Mouse (Mus musculus) G1E-ER4 (cell line): ENCODE measurements around the gene Hsd17b1. TPM values are rescaled to one million over a fixed set of nuclear protein-coding genes. Genes with fewer than 3 reads are reported as not detected.

ENCODE experiments used
- GATA1 ChIP-seq: IDR thresholded peaks from one replicate; pipeline ENCODE4 v1.8.0; 2012; ENCODE audit warnings: low read length, inconsistent platforms
- polyA plus RNA-seq: library from polyadenylated mRNA; stranded (reverse); fragments of >175 nt; gene quantifications from 2 replicates; pipeline ENCODE4 v1.2.3, GENCODE M21; 2012

The Hsd17b1 gene
- polyA plus RNA-seq, 1 experiment = 0.06 TPM

DNA sequence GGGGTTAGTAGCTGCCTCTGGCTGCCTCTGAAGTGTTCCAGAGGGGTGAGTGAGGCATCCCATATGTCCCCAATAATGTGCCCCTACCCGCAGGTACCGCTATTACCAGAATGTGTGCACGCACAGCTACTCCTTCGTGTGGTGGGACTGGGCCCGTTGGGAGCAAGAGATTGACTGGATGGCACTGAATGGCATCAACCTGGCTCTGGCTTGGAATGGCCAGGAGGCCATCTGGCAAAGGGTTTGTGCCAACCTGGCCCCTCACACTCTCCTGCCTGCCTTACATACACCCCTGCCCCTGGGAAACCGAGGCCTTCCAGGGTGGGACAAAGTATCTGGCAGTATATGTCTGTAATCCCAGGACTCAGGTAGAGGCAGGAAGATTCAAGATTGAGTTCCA lies 7.2 kb upstream of the Hsd17b1 start:
- TF ChIP-seq GATA1 = no peak

DNA sequence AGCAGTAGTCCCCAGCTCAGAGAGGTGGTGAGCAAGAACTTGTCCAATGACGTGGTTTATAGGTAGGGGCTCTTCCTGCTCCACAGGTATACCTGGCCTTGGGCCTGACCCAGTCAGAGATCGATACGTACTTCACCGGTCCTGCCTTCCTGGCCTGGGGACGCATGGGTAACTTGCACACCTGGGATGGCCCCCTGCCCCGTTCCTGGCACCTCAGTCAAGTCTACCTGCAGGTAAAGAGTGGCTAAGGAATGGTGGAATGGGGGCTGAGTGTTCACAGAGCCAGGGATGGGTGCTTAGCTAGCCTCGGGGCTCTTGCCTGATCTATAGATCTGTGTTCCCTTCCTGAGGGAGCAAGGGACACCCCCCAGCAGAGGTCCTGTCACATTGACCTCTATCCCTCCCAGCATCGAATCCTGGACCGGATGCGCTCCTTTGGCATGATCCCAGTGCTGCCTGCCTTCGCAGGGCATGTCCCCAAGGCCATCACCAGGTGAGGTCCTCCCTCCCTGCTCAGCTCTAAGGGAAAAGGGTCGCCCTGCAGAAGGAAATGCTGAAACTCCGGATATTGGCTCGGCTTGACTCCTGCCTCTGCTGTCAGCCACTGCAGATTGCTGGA lies 6.3 kb upstream of the Hsd17b1 start:
- no peak for TF ChIP-seq GATA1

DNA sequence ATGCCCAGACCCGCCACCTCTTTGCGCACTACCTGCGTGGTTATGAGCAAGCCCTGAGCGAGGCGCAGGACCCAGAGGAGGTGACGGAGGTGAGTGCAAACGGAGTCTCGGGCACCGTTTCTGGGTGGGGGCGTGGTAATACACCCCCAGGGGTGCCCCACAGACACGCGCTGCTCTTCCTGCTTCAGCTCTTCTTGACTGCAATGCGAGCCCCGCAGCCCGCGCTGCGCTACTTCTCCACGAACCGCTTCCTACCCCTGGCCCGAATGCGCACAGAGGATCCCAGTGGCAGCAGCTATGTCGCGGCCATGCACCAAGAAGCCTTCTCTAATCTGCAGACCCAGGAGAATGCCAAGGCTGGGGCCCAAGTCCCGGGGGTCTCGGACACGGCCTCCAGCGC lies 1.5 kb downstream of the Hsd17b1 start:
- no peak for TF ChIP-seq GATA1

DNA sequence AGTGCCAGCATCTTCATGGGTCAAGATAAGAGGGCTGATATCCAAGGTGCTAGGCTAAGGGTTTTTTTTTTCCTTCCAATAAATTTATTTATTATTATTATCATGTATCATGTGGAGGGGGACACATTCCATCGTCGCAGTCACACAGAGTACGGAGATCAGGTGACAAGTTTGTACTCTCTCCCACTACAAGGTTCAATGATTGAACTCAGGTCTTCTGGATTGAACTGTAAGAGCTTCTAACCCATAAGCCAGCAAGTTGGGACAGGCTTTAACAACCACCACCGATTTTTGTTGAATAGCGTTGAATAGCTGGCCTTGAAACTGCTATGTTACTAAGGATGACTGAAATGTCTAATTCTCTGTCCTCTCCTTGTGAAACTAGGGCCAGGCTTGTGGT lies 2.2 kb downstream of the Hsd17b1 start:
- no peak for TF ChIP-seq GATA1

DNA sequence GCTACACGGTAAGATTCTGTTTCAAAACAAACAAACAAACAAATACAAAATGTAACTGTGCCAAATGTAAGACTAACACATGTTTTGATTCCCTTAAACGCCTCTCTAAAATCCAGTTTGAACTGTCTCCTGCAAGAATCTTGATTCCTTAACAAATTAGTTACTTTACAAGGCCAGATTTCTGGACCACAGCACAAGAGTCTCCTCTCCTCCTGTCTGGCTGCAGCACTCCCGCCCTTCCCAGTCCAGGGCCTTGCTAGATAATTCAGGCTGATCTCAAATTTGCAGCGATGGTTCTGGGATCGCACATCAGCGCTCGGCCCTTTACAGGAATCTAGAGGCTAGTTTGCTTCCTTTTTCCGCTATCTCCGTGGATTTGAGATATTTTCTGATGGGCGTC lies 3.4 kb downstream of the Hsd17b1 start:
- no peak for TF ChIP-seq GATA1

DNA sequence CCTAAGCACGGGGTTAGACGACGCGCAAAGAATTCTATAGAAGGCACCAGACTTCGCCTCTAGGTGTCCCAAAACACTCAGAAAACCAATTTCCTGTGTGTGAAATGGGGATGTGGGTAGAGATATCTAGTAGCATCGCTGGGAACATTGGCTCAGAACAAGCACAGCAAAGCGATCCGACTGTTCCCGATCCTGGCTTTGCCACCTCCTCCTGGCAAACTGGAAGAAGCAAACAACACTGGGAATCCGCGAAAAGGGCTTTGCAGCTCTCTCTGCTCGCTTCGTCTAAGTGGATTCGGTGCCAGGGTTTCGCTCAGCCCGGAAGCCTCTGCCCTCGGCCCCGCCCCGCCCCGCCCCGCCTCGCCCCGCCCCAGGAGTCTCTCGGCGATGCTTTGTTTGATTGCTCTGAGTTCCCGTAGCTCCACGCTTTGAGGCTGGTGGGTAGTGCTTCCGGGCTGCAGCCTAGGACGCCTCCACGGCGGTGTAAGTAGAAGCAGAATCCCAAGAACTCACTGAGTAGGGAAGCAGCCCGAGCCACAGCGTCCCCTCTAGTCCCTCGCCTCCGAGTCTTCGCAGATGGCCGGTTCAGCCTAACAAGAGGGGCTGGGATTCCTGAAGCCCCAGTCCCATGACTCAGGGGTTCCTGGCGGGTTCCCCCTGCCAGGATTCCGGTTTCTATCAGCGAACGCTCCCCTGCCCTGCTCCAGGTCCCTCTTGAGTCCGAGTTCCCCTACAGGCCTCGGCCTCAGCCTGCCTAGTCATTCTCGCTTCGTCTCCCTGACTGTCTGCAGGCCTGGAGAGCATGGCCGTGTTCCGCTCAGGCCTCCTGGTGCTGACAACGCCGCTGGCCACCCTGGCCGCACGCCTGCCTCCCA lies 4.2 kb downstream of the Hsd17b1 start, which contains the start of gene Coasy:
Gene Coasy (plus strand): TSS at position 358 of the 875 bp plus-strand sequence.
- TF ChIP-seq GATA1 = no peak

DNA sequence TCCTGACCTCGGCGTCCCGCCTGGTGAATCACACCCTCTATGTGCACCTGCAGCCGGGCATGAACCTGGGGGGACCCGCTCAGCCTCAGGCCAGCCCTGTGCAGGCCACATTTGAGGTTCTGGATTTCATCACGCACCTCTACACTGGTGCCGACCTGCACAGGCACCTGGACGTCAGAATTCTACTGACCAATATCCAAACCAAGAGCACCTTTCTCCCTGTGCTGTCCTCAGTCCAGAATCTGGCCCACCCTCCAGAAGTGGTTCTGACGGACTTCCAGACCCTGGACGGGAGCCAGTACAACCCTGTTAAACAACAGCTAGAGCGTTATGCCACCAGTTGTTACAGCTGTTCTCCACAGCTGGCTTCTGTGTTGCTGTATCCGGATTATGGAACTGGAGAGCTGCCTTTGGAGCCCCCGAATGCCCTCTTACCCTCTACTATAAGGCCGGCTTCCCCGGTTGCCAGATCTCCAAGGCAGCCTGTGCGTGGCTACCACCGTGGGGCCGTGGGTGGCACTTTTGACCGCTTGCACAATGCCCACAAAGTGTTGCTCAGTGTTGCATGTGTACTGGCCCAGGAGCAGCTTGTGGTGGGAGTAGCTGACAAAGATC lies 5.0 kb downstream of the Hsd17b1 start:
- no peak for TF ChIP-seq GATA1

DNA sequence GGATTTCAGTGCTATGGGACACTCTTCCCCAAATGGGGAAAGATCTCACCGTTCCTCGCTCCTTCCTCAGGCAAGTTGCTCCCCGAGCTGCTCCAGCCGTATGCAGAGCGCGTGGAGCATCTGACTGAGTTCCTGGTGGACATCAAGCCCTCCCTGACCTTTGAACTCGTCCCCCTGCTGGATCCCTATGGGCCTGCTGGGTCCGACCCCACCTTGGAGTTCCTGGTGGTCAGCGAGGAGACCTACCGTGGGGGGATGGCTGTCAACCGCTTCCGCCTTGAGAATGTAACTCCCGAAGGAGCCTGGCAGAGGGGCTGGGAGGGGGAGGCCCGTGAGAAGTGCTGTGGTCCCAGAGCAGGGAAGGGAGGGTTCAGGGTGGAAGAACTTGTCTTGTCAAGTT lies 6.0 kb downstream of the Hsd17b1 start:
- TF ChIP-seq GATA1 = no peak

DNA sequence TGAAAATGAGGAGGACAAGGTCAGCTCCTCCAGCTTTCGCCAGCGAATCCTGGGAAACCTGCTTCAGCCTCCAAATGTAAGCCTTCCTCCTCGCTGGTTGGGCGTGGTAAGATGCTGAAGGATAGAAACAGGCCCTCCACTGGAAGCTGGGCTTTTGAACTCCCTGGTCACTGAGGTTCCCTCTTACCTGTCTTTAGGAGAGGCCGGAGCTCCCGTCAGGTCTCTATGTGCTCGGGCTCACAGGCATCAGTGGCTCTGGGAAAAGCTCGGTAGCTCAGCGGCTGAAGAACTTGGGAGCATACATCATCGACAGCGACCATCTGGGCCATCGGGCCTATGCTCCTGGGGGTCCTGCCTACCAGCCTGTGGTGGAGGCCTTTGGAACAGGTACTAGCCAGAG lies 6.6 kb downstream of the Hsd17b1 start:
- TF ChIP-seq GATA1 = no peak

DNA sequence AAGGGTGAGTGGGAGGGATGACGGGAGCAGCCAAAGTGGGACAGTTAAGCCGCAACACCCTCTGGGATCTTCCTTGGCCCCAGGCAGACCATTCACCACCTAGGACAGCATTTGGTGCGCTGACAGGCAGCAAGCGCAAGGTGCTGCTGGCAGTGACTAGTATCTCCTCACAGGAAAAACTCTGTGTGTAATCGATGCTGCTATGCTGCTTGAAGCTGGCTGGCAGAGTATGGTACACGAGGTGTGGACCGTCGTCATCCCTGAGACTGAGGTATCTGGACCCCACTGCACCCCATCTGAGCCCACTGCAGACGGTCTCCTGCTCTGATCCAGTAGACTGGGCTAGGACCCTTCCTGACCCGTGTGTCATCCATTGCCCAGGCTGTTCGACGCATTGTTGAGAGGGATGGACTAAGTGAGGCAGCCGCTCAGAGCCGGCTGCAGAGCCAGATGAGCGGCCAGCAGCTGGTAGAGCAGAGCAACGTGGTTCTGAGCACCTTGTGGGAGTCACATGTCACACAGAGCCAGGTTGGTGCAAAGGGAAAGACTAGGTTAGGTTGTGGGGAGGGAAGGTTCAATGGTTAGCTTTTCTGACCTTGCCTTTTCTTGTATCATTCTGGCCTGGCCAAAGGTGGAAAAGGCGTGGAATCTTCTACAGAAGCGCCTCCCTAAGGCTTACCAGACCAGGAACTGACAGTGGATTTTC lies 7.6 kb downstream of the Hsd17b1 start:
- TF ChIP-seq GATA1 = no peak

DNA sequence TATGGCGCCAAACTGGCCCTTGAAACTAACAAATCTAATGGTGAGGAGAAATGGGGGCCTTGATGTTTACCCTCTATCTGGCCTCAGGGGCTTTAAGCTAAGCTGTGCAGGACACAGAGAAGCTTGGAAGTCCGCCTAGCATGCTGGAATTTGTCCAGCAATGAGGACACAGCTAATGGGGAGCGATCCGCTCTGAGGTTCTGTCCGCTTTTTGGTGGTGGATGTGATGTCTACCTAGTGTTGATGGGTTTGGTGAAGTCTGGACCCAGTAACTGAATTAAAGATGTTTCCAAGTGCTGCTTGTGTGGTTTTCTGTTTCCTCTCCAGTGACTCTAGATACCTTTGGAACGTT lies 8.1 kb downstream of the Hsd17b1 start:
- no peak for TF ChIP-seq GATA1

DNA sequence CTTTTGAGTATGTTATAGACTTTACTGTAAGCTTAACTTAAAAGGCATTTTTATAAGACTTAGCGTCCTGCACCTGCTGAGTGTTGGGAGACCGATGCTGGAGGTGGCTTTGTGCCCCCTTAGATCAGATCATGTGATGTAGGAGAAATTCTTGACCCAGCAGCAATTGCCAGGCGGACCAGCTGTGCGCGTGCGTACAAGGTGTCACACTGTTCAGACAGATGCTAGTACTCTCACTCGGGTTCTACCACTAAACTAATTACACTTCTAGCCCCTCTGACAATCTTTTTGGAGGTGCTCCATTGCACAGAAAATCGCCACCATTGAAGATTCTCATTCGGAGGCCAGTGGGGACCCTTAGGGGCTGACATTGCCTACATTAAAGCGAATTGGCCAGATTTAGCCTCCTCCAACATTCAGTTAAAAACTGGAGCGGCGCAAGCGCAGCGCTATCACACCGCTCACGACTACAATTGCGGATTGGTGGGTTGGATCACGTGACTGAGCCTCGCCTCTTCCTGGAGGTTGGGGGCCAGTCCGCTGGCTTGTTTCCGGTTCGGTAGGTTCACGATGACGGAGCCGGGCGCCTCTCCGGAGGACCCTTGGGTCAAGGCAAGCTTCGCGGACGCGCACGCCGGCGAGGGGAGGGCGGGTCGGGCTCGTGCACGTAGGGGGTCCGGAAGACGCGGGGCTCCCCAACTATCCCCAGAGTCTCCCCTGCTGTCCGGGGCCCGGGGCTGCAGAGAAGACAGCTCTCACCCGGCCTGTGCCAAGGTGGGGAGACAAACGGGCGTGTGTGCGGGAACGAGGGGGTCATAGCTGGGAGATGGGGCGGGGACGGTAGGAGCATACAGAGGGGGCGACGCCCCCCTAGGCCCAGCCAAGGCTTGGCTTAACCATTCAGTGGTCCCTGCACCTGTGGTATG lies 8.8 kb downstream of the Hsd17b1 start, which contains the start of gene Mlx:
Gene Mlx (plus strand): TSS at position 522 of the 926 bp plus-strand sequence.
- no peak for TF ChIP-seq GATA1

DNA sequence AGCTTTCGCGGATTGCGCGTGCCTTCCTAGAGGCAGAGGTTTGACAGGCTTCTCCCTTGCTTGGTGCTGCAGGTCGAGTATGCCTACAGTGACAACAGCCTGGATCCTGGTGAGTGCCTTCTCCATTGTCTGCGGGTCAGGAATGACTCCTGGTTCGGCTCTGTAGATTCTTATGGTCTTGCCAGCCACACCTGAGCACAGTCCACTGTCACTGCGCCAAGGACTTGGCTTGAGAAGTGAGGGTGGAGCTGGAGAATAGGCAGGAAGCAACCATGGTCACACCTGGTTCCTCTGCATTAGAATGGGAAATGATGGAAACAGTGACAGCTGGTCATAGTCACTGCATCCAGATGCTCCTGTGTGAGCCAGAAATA lies 9.5 kb downstream of the Hsd17b1 start:
- no peak for TF ChIP-seq GATA1

DNA sequence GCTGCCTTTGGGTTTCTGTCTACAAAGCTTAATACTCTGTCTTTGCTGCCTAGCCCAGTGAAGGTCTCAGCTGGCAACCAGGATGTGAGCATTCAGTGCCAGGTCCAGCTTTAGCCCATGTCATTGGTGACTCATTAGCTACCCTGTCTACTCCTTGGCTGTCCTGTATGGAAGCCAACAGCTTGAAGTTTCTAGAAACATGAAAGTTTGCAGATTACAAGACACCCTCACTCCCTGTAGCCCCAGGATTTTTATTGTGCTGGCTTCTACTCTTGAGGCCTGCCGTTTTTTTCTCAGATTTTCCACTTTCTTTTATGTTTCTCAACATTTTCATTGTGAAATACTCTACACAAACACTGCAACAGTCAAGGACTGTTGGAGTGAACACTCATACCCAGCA lies 11.7 kb downstream of the Hsd17b1 start:
- TF ChIP-seq GATA1 = no peak

DNA sequence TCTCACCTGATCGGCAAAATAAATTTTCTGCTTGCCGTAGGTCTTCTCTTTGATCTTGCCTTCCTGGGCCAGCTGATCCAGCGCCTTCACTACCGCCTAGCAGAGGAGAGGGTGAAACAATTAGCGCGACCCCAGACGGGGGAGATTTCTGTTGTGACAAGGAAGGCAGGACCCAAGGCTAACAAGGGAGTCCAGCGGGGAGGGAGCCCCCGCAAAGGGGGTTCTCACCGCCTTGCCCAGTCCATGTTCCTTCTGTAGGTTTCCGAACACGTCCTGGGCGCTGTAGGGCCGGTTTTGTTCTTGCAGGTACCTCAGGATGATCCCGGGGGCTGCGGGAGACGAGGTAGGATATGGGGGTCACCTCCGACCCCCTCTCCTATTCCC lies 16.7 kb downstream of the Hsd17b1 start:
- TF ChIP-seq GATA1 = no peak
